Mouse (Mus musculus): ENCODE results near the gene Slc39a9. TPM values are rescaled to one million over a fixed set of nuclear protein-coding genes. Genes with fewer than 3 reads are reported as not detected.

The Slc39a9 gene
- polyA plus RNA-seq, 1 experiment = 32.1 TPM

GRCm38 (mm10) chr12:80701332-80701731, 57.6 kb downstream of the Slc39a9 start:
- Histone ChIP-seq H3K4me3 (ENCODE audit: insufficient read depth, low read length) (no peak overlapping the region), H3K4me1 (ENCODE audit: control insufficient read depth, insufficient read depth, low read length) (no peaks in the 10 kb centered on the region), H3K27ac (ENCODE audit: insufficient read depth, low read length) (no peak overlapping the region)
- TF ChIP-seq POLR2A (IDR thresholded peaks at IDR 0.05; ENCODE audit: low read depth, low read length) (no peak), CTCF (IDR thresholded peaks at IDR 0.05; ENCODE audit: borderline replicate concordance, insufficient read depth, low read length) (no peak)

DNA sequence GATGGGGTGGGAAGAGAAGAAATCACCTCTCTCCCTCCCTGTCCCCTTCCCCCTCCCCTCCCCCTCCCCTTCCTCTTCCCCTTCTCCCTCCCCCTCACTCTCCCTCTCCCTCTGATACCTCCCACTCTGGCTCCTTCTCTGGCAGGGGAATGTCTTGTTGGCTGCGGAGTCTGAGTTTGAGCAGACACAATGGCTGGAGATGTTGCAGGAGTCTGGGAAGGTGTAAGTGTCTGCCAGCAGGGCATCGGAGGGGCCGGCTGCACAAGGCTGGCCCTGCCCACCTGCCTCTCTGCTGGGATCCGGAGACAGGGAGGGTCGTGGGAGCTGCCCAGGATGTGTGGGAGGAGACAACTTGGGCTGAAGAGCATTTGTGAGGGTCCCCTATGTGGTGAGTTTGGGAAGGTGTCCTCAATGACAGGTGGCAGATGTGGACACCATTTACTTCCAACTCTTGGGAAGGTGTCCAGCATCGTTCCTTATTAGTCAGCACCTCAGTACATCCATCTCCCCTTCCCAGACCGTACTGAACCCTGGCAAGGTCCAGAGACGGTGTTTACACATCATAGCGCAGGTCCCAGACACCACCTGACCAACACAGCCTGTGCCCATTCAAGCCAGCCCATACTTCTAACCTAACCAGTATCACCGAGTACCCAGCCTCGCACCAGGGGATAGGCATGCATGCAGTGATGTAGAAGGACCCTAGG, 62.7 kb downstream of the Slc39a9 start:
- H3K4me3 ChIP-seq (ENCODE audit: insufficient read depth, low read length) = no peak overlapping the region
- H3K27ac ChIP-seq (ENCODE audit: insufficient read depth, low read length) = no peak overlapping the region
- TF ChIP-seq POLR2A (IDR thresholded peaks at IDR 0.05; ENCODE audit: low read depth, low read length) (no peak), CTCF (IDR thresholded peaks at IDR 0.05; ENCODE audit: borderline replicate concordance, insufficient read depth, low read length) (no peak)
- H3K4me1 ChIP-seq (ENCODE audit: control insufficient read depth, insufficient read depth, low read length) = no peaks in the 10 kb centered on the region

GRCm38 (mm10) chr12:80706915-80707604, 63.4 kb downstream of the Slc39a9 start:
- TF ChIP-seq CTCF (IDR thresholded peaks at IDR 0.05; ENCODE audit: borderline replicate concordance, insufficient read depth, low read length) (no peak), POLR2A (IDR thresholded peaks at IDR 0.05; ENCODE audit: low read depth, low read length) (no peak)
- H3K27ac ChIP-seq (ENCODE audit: insufficient read depth, low read length) = no peak overlapping the region

DNA sequence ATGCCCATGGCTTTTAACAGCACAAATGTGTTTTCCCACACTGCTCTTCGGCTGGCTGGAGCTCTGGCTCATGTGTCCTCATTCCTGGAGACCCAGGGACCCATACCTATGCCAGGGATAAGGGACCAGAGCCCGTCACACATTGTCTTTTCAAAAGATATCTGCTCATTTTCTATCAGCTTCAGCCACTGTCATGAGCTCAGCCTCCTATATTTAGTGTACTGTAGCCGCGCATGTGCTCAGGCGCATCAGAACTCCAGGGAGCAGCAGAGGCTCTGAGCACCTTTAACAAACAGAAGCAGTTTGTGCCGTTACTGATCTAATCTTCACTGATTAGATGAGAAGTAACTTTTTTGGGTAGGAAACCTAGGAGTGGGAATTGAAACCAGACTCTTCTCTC, 72.2 kb downstream of the Slc39a9 start:
- no peaks in the 10 kb centered on the region for H3K4me1 ChIP-seq (ENCODE audit: control insufficient read depth, insufficient read depth, low read length)
- no peak for TF ChIP-seq CTCF (IDR thresholded peaks at IDR 0.05; ENCODE audit: borderline replicate concordance, insufficient read depth, low read length)
- H3K4me3 ChIP-seq (ENCODE audit: insufficient read depth, low read length) = no peak overlapping the region
- H3K27ac ChIP-seq (ENCODE audit: insufficient read depth, low read length) = no peak overlapping the region

More at GRCm38 (mm10) chr12:80706915-80707604, 63.4 kb downstream of the Slc39a9 start:
- Histone ChIP-seq H3K4me1 (ENCODE audit: control insufficient read depth, insufficient read depth, low read length) (no peaks in the 10 kb centered on the region), H3K4me3 (ENCODE audit: insufficient read depth, low read length) (no peak overlapping the region)

DNA sequence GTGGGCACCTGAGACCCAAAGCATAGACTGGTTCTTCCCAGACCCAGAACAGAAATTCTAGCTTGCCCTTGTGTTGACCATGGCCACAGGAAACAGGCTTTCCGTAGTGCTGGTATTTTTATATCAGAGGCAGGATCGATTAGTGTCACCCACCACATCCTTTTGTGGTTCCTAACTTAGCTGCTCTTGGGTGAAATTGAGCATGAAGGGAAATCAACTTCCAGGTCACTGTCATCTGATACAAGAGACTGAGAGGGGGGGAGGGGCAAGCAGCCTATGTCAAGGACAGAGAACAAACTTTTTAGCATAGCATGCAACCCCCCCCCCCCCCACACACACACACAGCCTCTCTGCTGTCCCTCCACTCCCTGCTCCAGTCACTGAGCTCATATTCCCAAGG, 75.5 kb downstream of the Slc39a9 start:
- no peak overlapping the region for H3K27ac ChIP-seq (ENCODE audit: insufficient read depth, low read length)
- no peaks in the 10 kb centered on the region for H3K4me1 ChIP-seq (ENCODE audit: control insufficient read depth, insufficient read depth, low read length)
- TF ChIP-seq CTCF (IDR thresholded peaks at IDR 0.05; ENCODE audit: borderline replicate concordance, insufficient read depth, low read length) (no peak), POLR2A (IDR thresholded peaks at IDR 0.05; ENCODE audit: low read depth, low read length) (no peak)
- no peak overlapping the region for H3K4me3 ChIP-seq (ENCODE audit: insufficient read depth, low read length)

- H3K4me1 ChIP-seq (ENCODE audit: control insufficient read depth, insufficient read depth, low read length) = no peaks in the 10 kb centered on the region
- no peak for TF ChIP-seq POLR2A (IDR thresholded peaks at IDR 0.05; ENCODE audit: low read depth, low read length)
- no peak for TF ChIP-seq CTCF (IDR thresholded peaks at IDR 0.05; ENCODE audit: borderline replicate concordance, insufficient read depth, low read length)
- H3K4me3 ChIP-seq (ENCODE audit: insufficient read depth, low read length) = no peak overlapping the region
- no peak overlapping the region for H3K27ac ChIP-seq (ENCODE audit: insufficient read depth, low read length)
Measured at GRCm38 (mm10) chr12:80720507-80720906, 76.8 kb downstream of the Slc39a9 start.

DNA sequence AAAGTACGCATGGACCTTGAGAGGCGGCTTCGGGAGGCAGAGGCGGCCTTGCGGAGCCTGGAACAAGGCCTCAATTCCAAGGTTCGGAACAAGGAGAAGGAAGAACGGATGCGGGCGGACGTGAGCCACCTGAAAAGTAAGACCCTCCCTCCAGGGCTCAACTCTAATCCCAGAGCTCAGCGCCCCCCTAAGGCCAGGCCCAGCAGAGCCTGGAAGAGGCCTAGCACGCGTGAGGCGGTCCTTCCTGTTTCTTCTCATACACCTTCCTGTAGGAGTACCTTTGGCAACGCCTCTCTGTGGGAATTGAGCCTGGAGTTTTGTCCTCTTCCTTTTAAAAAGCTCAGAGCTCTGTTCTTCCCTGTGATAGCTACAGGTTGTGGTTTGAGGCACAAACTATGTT, 77.8 kb downstream of the Slc39a9 start:
- Histone ChIP-seq H3K4me3 (ENCODE audit: insufficient read depth, low read length) (no peak overlapping the region), H3K4me1 (ENCODE audit: control insufficient read depth, insufficient read depth, low read length) (no peaks in the 10 kb centered on the region), H3K27ac (ENCODE audit: insufficient read depth, low read length) (no peak overlapping the region)
- no peak for TF ChIP-seq POLR2A (IDR thresholded peaks at IDR 0.05; ENCODE audit: low read depth, low read length)

- H3K4me3 ChIP-seq (ENCODE audit: insufficient read depth, low read length) = no peak overlapping the region
- TF ChIP-seq CTCF (IDR thresholded peaks at IDR 0.05; ENCODE audit: borderline replicate concordance, insufficient read depth, low read length) (peak; percentile 55; the same call in 1 of the 2 replicates), POLR2A (IDR thresholded peaks at IDR 0.05; ENCODE audit: low read depth, low read length) (no peak)
- no peaks in the 10 kb centered on the region for H3K4me1 ChIP-seq (ENCODE audit: control insufficient read depth, insufficient read depth, low read length)
- H3K27ac ChIP-seq (ENCODE audit: insufficient read depth, low read length) = no peak overlapping the region
Measured at GRCm38 (mm10) chr12:80724853-80725559, 81.3 kb downstream of the Slc39a9 start.

GRCm38 (mm10) chr12:80728207-80728606, 84.5 kb downstream of the Slc39a9 start:
- TF ChIP-seq POLR2A (IDR thresholded peaks at IDR 0.05; ENCODE audit: low read depth, low read length) = no peak
- TF ChIP-seq CTCF (IDR thresholded peaks at IDR 0.05; ENCODE audit: borderline replicate concordance, insufficient read depth, low read length) = no peak
- Histone ChIP-seq H3K4me1 (ENCODE audit: control insufficient read depth, insufficient read depth, low read length) (no peaks in the 10 kb centered on the region), H3K4me3 (ENCODE audit: insufficient read depth, low read length) (no peak overlapping the region), H3K27ac (ENCODE audit: insufficient read depth, low read length) (no peak overlapping the region)

DNA sequence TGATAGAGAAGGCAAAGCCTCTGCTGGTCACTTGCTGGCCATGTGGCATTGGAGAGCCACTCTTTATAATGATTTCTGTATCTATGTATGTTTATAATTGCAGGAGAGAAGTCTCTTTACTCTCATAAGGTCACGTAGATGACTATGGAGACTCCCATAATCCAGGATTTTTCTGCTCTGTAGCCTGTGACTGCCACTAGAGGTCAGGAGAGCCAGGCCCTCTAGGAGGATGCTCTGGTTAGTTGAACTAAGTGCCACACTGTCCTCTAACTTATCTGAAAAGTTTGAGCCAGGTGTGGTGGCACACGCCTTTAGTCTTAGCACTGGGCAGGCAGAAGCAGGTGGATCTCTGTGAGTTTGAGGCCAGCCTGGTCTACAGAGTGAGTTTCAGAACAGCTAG, 85.1 kb downstream of the Slc39a9 start:
- no peaks in the 10 kb centered on the region for H3K4me1 ChIP-seq (ENCODE audit: control insufficient read depth, insufficient read depth, low read length)
- H3K4me3 ChIP-seq (ENCODE audit: insufficient read depth, low read length) = no peak overlapping the region
- no peak overlapping the region for H3K27ac ChIP-seq (ENCODE audit: insufficient read depth, low read length)
- TF ChIP-seq CTCF (IDR thresholded peaks at IDR 0.05; ENCODE audit: borderline replicate concordance, insufficient read depth, low read length) (peak; percentile 51; the same call in 1 of the 2 replicates), POLR2A (IDR thresholded peaks at IDR 0.05; ENCODE audit: low read depth, low read length) (no peak)
